Mouse (Mus musculus) ES-E14 (cell line): Measurements from ENCODE around the gene Arhgap19.

Experiments
- CHD2 ChIP-seq: IDR thresholded peaks from 2 replicates; pipeline ENCODE4 v1.6.1; 2014; ENCODE audit warnings: mild to moderate bottlenecking, low read depth, low read length, inconsistent platforms
- HCFC1 ChIP-seq: IDR thresholded peaks from 2 replicates; pipeline ENCODE4 v1.6.1; 2012; ENCODE audit warnings: low read length, inconsistent platforms, borderline replicate concordance; ENCODE audit not compliant: insufficient read depth
- MAFK ChIP-seq: IDR thresholded peaks from 2 replicates; pipeline ENCODE4 v1.6.1; 2014; ENCODE audit warnings: mild to moderate bottlenecking, low read depth, low read length, inconsistent platforms; ENCODE audit not compliant: insufficient read depth
- ZC3H11A ChIP-seq: IDR thresholded peaks from 2 replicates; pipeline ENCODE4 v1.6.1; 2012; ENCODE audit warnings: low read depth, mild to moderate bottlenecking, inconsistent platforms, low read length, borderline replicate concordance
- ZNF384 ChIP-seq: IDR thresholded peaks from 2 replicates; pipeline ENCODE4 v1.6.1; 2012; ENCODE audit warnings: low read depth, low read length, inconsistent platforms

GRCm38 (mm10) chr19:41805831-41806230 is 4.0 kb upstream of the Arhgap19 start:
- no peak for TF ChIP-seq ZNF384
- no peak for TF ChIP-seq HCFC1
- TF ChIP-seq CHD2 = no peak
- TF ChIP-seq ZC3H11A = no peak
- TF ChIP-seq MAFK = no peak
